Mouse (Mus musculus) gastrocnemius, postnatal 4 days (tissue): ENCODE measurements around the gene Psme4. TPM values are rescaled to one million over a fixed set of nuclear protein-coding genes. Genes with fewer than 3 reads are reported as not detected.

Experiments used
- DNase-seq, 2 experiments: peaks; one replicate each; pipeline ENCODE4 v3.0.0; 2021 to 2022; ENCODE audit warnings: low spot score in 2 of 2, mixed read lengths in 2 of 2
- total RNA-seq, 2 experiments: library from RNA; stranded (reverse); gene quantifications; 2 replicates each; pipeline ENCODE4 v1.2.3; 2021

Psme4 gene
- total RNA-seq, 2 experiments from 2014 or later = 62.1 to 78.5 TPM

- no peak for DNase-seq
Observed at GRCm38 (mm10) chr11:30785497-30785896, 14.0 kb downstream of the Psme4 start.

- no peak for DNase-seq
Observed at GRCm38 (mm10) chr11:30786230-30786983, 14.9 kb downstream of the Psme4 start.

- DNase-seq = no peak
Observed at GRCm38 (mm10) chr11:30792680-30793079, 21.2 kb downstream of the Psme4 start.

GRCm38 (mm10) chr11:30793753-30794152 lies 22.2 kb downstream of the Psme4 start:
- DNase-seq = no peak

- no peak for DNase-seq
Observed at GRCm38 (mm10) chr11:30797236-30797635, 25.7 kb downstream of the Psme4 start.

- DNase-seq = peak in 1 of 2 experiments; percentile 33
Observed at GRCm38 (mm10) chr11:30799496-30799895, 28.0 kb downstream of the Psme4 start.

- no peak for DNase-seq
Observed at GRCm38 (mm10) chr11:30800091-30800490, 28.6 kb downstream of the Psme4 start.

- DNase-seq = no peak
Observed at GRCm38 (mm10) chr11:30802421-30802820, 30.9 kb downstream of the Psme4 start.

- DNase-seq = no peak
Observed at GRCm38 (mm10) chr11:30821116-30821515, 49.6 kb downstream of the Psme4 start.

GRCm38 (mm10) chr11:30838793-30839192 lies 67.3 kb downstream of the Psme4 start:
- no peak for DNase-seq

GRCm38 (mm10) chr11:30844355-30844754 lies 72.8 kb downstream of the Psme4 start:
- DNase-seq = no peak

GRCm38 (mm10) chr11:30872425-30872824 lies 100.9 kb downstream of the Psme4 start:
- no peak for DNase-seq

- peak; percentile 30 to 55 for DNase-seq
Observed at GRCm38 (mm10) chr11:30885171-30885871, 113.8 kb downstream of the Psme4 start, which contains the start of the genes Gpr75 and Asb3. TSS of gene Gpr75 (plus strand) at chr11:30885358. TSS of gene Asb3 (plus strand) at chr11:30885416.

- no peak for DNase-seq
Observed at GRCm38 (mm10) chr11:30888153-30888552, 116.6 kb downstream of the Psme4 start.

- no peak for DNase-seq
Observed at GRCm38 (mm10) chr11:30896201-30896600, 124.7 kb downstream of the Psme4 start.

- DNase-seq = no peak
Observed at GRCm38 (mm10) chr11:30899312-30899711, 127.8 kb downstream of the Psme4 start.

GRCm38 (mm10) chr11:30912311-30912710 lies 140.8 kb downstream of the Psme4 start:
- DNase-seq = no peak

GRCm38 (mm10) chr11:30920641-30921040 lies 149.1 kb downstream of the Psme4 start:
- no peak for DNase-seq

GRCm38 (mm10) chr11:30923283-30923682 lies 151.8 kb downstream of the Psme4 start:
- no peak for DNase-seq

GRCm38 (mm10) chr11:30928079-30928478 lies 156.6 kb downstream of the Psme4 start:
- DNase-seq = no peak

- no peak for DNase-seq
Observed at GRCm38 (mm10) chr11:30928498-30928897, 157.0 kb downstream of the Psme4 start.
